Mouse (Mus musculus): ENCODE results near the gene Adamts5. TPM values are rescaled to one million over a fixed set of nuclear protein-coding genes. Genes with fewer than 3 reads are reported as not detected.

Adamts5 gene
- polyA plus RNA-seq, 1 experiment from 2014 or later = not detected

GRCm38 (mm10) chr16:85879075-85879474, 22.6 kb downstream of the Adamts5 start:
- Histone ChIP-seq H3K4me3 (ENCODE audit: inconsistent target) (no peak overlapping the region), H3K36me3 (ENCODE audit: inconsistent target) (no peaks in the 10 kb centered on the region), H3K79me2 (ENCODE audit: inconsistent target) (no peaks in the 10 kb centered on the region), H3K27ac (no peak overlapping the region)
- WGBS (ENCODE audit: missing documents) = 92% methylated on average over 7 of the region's 7 CpGs

GRCm38 (mm10) chr16:85874141-85874540, 27.5 kb downstream of the Adamts5 start:
- 91% methylated on average over 3 of the region's 3 CpGs for WGBS (ENCODE audit: missing documents)
- Histone ChIP-seq H3K79me2 (ENCODE audit: inconsistent target) (no peaks in the 10 kb centered on the region), H3K36me3 (ENCODE audit: inconsistent target) (no peaks in the 10 kb centered on the region), H3K4me3 (ENCODE audit: inconsistent target) (no peak overlapping the region), H3K27ac (no peak overlapping the region)

GRCm38 (mm10) chr16:85871971-85872370, 29.7 kb downstream of the Adamts5 start:
- 86% methylated on average over 2 of the region's 2 CpGs for WGBS (ENCODE audit: missing documents)
- Histone ChIP-seq H3K36me3 (ENCODE audit: inconsistent target) (no peaks in the 10 kb centered on the region), H3K79me2 (ENCODE audit: inconsistent target) (no peaks in the 10 kb centered on the region)

GRCm38 (mm10) chr16:85871248-85871647, 30.4 kb downstream of the Adamts5 start:
- Histone ChIP-seq H3K27ac (no peak overlapping the region), H3K79me2 (ENCODE audit: inconsistent target) (no peaks in the 10 kb centered on the region), H3K4me3 (ENCODE audit: inconsistent target) (no peak overlapping the region), H3K36me3 (ENCODE audit: inconsistent target) (no peaks in the 10 kb centered on the region)

More at GRCm38 (mm10) chr16:85871971-85872370, 29.7 kb downstream of the Adamts5 start:
- no peak overlapping the region for H3K4me3 ChIP-seq (ENCODE audit: inconsistent target)
- H3K27ac ChIP-seq = no peak overlapping the region

- H3K79me2 ChIP-seq (ENCODE audit: inconsistent target) = no peaks in the 10 kb centered on the region
- WGBS (ENCODE audit: missing documents) = 11% methylated on average over 4 of the region's 4 CpGs
Observed at GRCm38 (mm10) chr16:85864691-85865389, 36.8 kb downstream of the Adamts5 start.

GRCm38 (mm10) chr16:85854505-85854904, 47.1 kb downstream of the Adamts5 start:
- Histone ChIP-seq H3K4me3 (ENCODE audit: inconsistent target) (no peak overlapping the region), H3K27ac (no peak overlapping the region), H3K79me2 (ENCODE audit: inconsistent target) (no peaks in the 10 kb centered on the region), H3K36me3 (ENCODE audit: inconsistent target) (no peaks in the 10 kb centered on the region)
- WGBS (ENCODE audit: missing documents) = 92% methylated on average over 5 of the region's 5 CpGs

More at GRCm38 (mm10) chr16:85864691-85865389, 36.8 kb downstream of the Adamts5 start:
- Histone ChIP-seq H3K4me3 (ENCODE audit: inconsistent target) (no peak overlapping the region), H3K36me3 (ENCODE audit: inconsistent target) (no peaks in the 10 kb centered on the region), H3K27ac (no peak overlapping the region)

- Histone ChIP-seq H3K79me2 (ENCODE audit: inconsistent target) (no peaks in the 10 kb centered on the region), H3K36me3 (ENCODE audit: inconsistent target) (no peaks in the 10 kb centered on the region), H3K27ac (no peak overlapping the region), H3K4me3 (ENCODE audit: inconsistent target) (no peak overlapping the region)
- WGBS (ENCODE audit: missing documents) = 74% methylated on average over 3 of the region's 3 CpGs
Observed at GRCm38 (mm10) chr16:85827066-85827465, 74.6 kb downstream of the Adamts5 start.

- Histone ChIP-seq H3K27ac (no peak overlapping the region), H3K79me2 (ENCODE audit: inconsistent target) (no peaks in the 10 kb centered on the region), H3K36me3 (ENCODE audit: inconsistent target) (no peaks in the 10 kb centered on the region), H3K4me3 (ENCODE audit: inconsistent target) (no peak overlapping the region)
- 83% methylated on average over 5 of the region's 5 CpGs for WGBS (ENCODE audit: missing documents)
Observed at GRCm38 (mm10) chr16:85822330-85822916, 79.2 kb downstream of the Adamts5 start.

GRCm38 (mm10) chr16:85819808-85820458, 81.7 kb downstream of the Adamts5 start:
- no peak overlapping the region for H3K27ac ChIP-seq
- no peaks in the 10 kb centered on the region for H3K36me3 ChIP-seq (ENCODE audit: inconsistent target)
- H3K79me2 ChIP-seq (ENCODE audit: inconsistent target) = no peaks in the 10 kb centered on the region
- H3K4me3 ChIP-seq (ENCODE audit: inconsistent target) = no peak overlapping the region
- 49% methylated on average over 5 of the region's 5 CpGs for WGBS (ENCODE audit: missing documents)

- Histone ChIP-seq H3K36me3 (ENCODE audit: inconsistent target) (no peaks in the 10 kb centered on the region), H3K4me3 (ENCODE audit: inconsistent target) (no peak overlapping the region), H3K27ac (no peak overlapping the region), H3K79me2 (ENCODE audit: inconsistent target) (no peaks in the 10 kb centered on the region)
- WGBS (ENCODE audit: missing documents) = 50% methylated on average over 2 of the region's 2 CpGs
Observed at GRCm38 (mm10) chr16:85814116-85814515, 87.5 kb downstream of the Adamts5 start.

GRCm38 (mm10) chr16:85807626-85808025, 94.0 kb downstream of the Adamts5 start:
- WGBS (ENCODE audit: missing documents) = 10% methylated on average over 2 of the region's 2 CpGs
- Histone ChIP-seq H3K36me3 (ENCODE audit: inconsistent target) (no peaks in the 10 kb centered on the region), H3K4me3 (ENCODE audit: inconsistent target) (no peak overlapping the region), H3K79me2 (ENCODE audit: inconsistent target) (no peaks in the 10 kb centered on the region), H3K27ac (no peak overlapping the region)

- Histone ChIP-seq H3K27ac (no peak overlapping the region), H3K4me3 (ENCODE audit: inconsistent target) (no peak overlapping the region), H3K36me3 (ENCODE audit: inconsistent target) (no peaks in the 10 kb centered on the region), H3K79me2 (ENCODE audit: inconsistent target) (no peaks in the 10 kb centered on the region)
- WGBS (ENCODE audit: missing documents) = 29% methylated on average over 2 of the region's 3 CpGs
Observed at GRCm38 (mm10) chr16:85807072-85807471, 94.6 kb downstream of the Adamts5 start.
